Mouse (Mus musculus) thymus, postnatal 10 days (tissue): Measurements from ENCODE around the gene Adarb1.

ENCODE experiments used
- DNase-seq, 2 experiments: peaks; one replicate each; pipeline ENCODE4 v3.0.0; 2021; ENCODE audit warnings: low spot score in 2 of 2

Gene Adarb1

GRCm38 (mm10) chr10:77260166-77260875 is 157.7 kb downstream of the Adarb1 start:
- no peak for DNase-seq

GRCm38 (mm10) chr10:77258704-77259621 is 159.1 kb downstream of the Adarb1 start, which contains the start of gene Pofut2:
TSS of gene Pofut2 (plus strand) at chr10:77259218.
- peak; percentile 92 to 95 for DNase-seq

- no peak for DNase-seq
Measured at GRCm38 (mm10) chr10:77258041-77258590, 160.0 kb downstream of the Adarb1 start.

- no peak for DNase-seq
Measured at GRCm38 (mm10) chr10:77255676-77256075, 162.4 kb downstream of the Adarb1 start.

GRCm38 (mm10) chr10:77255231-77255630 is 162.8 kb downstream of the Adarb1 start:
- no peak for DNase-seq

- DNase-seq = peak; percentile 23 to 71
Measured at GRCm38 (mm10) chr10:77252790-77253189, 165.3 kb downstream of the Adarb1 start.

- no peak for DNase-seq
Measured at GRCm38 (mm10) chr10:77251784-77252539, 166.1 kb downstream of the Adarb1 start.

- no peak for DNase-seq
Measured at GRCm38 (mm10) chr10:77251223-77251783, 166.8 kb downstream of the Adarb1 start.

GRCm38 (mm10) chr10:77247707-77248106 is 170.4 kb downstream of the Adarb1 start:
- no peak for DNase-seq

- no peak for DNase-seq
Measured at GRCm38 (mm10) chr10:77247048-77247447, 171.0 kb downstream of the Adarb1 start.

GRCm38 (mm10) chr10:77244777-77245176 is 173.3 kb downstream of the Adarb1 start:
- no peak for DNase-seq

GRCm38 (mm10) chr10:77243572-77244161 is 174.4 kb downstream of the Adarb1 start:
- no peak for DNase-seq

- no peak for DNase-seq
Measured at GRCm38 (mm10) chr10:77242871-77243270, 175.2 kb downstream of the Adarb1 start.

- DNase-seq = no peak
Measured at GRCm38 (mm10) chr10:77242396-77242795, 175.7 kb downstream of the Adarb1 start.

GRCm38 (mm10) chr10:77240764-77241163 is 177.3 kb downstream of the Adarb1 start:
- DNase-seq = no peak
